Mouse (Mus musculus) naive thymus-derived CD4-positive, alpha-beta T cell, adult 5 months (primary cell): Measurements from ENCODE around the gene Bace1. TPM values are rescaled to one million over a fixed set of nuclear protein-coding genes. Genes with fewer than 3 reads are reported as not detected.

Experiments
- polyA plus RNA-seq: library from polyadenylated mRNA; unstranded; fragments of 100-300 nt; shearing (Covaris generic); gene quantifications from one replicate; pipeline ENCODE4 v1.2.1, GENCODE M21; 2017

Bace1 gene
- polyA plus RNA-seq = 2.8 TPM

GRCm38 (mm10) chr9:45838434-45839138, at the start of gene Bace1:
TSS of gene Bace1 (plus strand) at chr9:45838580.

GRCm38 (mm10) chr9:45828291-45828963, 10.0 kb upstream of the Bace1 start, which contains the start of gene Cep164:
TSS of gene Cep164 (minus strand) at chr9:45828691.

GRCm38 (mm10) chr9:45906355-45907077, 68.1 kb downstream of the Bace1 start, which contains the start of the genes Pcsk7 and Rnf214:
TSS of gene Pcsk7 (plus strand) at chr9:45906497.
TSS of gene Rnf214 (minus strand) at chr9:45906911.

Other genes starting within 250 kb of the Bace1 start
- gene Cep164, start 9.9 kb upstream of the Bace1 start, polyA plus RNA-seq = 21.8 TPM
- gene Pcsk7, start 67.9 kb downstream of the Bace1 start, polyA plus RNA-seq = 64.8 TPM
- gene Rnf214, start 68.3 kb downstream of the Bace1 start, polyA plus RNA-seq = 33.3 TPM
- 2.6 TPM for gene Tagln, start 97.5 kb downstream of the Bace1 start, polyA plus RNA-seq
- gene Sidt2, start 116.7 kb downstream of the Bace1 start, polyA plus RNA-seq = 473 TPM
- 87.2 TPM for gene Pafah1b2, start 174.1 kb downstream of the Bace1 start, polyA plus RNA-seq
- gene Sik3, start 174.2 kb downstream of the Bace1 start, polyA plus RNA-seq = 60.0 TPM